Mouse (Mus musculus): ENCODE measurements around the gene Eif2b4. TPM values are rescaled to one million over a fixed set of nuclear protein-coding genes. Genes with fewer than 3 reads are reported as not detected.

Eif2b4 gene
- polyA plus RNA-seq, 1 experiment from 2014 or later: 52.3 TPM

GRCm38 (mm10) chr5:31183678-31184077 is 9.6 kb downstream of the Eif2b4 start:
- ATAC-seq (ENCODE audit: extremely low read depth, insufficient number of reproducible peaks, low FRiP score, low TSS enrichment): no peak
- H3K27ac ChIP-seq (replicated peaks): no peak overlapping the region
- H3K4me1 ChIP-seq: peaks cover 10% of the 10 kb centered on the region
- whole genome bisulfite sequencing: 35% methylated on average over 4 of the region's 4 CpGs
- H3K36me3 ChIP-seq: peaks cover 25% of the 10 kb centered on the region
- no peak overlapping the region for H3K9ac ChIP-seq
- no peak overlapping the region for H3K4me2 ChIP-seq
- no peaks in the 10 kb centered on the region for H3K9me3 ChIP-seq
- H3K27me3 ChIP-seq (replicated peaks): no peaks in the 10 kb centered on the region
- H3K4me3 ChIP-seq: no peak overlapping the region

GRCm38 (mm10) chr5:31181183-31181770 is 12.0 kb downstream of the Eif2b4 start:
- H3K27ac ChIP-seq (replicated peaks): no peak overlapping the region
- WGBS: 90% methylated on average over 9 of the region's 9 CpGs
- ATAC-seq (ENCODE audit: extremely low read depth, insufficient number of reproducible peaks, low FRiP score, low TSS enrichment): no peak
- peak overlapping the region; percentile 84; the same call in 1 of the 2 replicates for H3K4me3 ChIP-seq
- H3K27me3 ChIP-seq (replicated peaks): no peaks in the 10 kb centered on the region
- H3K4me1 ChIP-seq: peaks cover 20% of the 10 kb centered on the region
- H3K9me3 ChIP-seq: no peaks in the 10 kb centered on the region
- peaks cover 10% of the 10 kb centered on the region; the same call in 1 of the 2 replicates for H3K36me3 ChIP-seq
- H3K9ac ChIP-seq: no peak overlapping the region
- H3K4me2 ChIP-seq: peak overlapping the region; percentile 98

GRCm38 (mm10) chr5:31179766-31180630 is 13.2 kb downstream of the Eif2b4 start, which contains the start of the genes Gm29609 and Gtf3c2:
TSS of gene Gm29609 (minus strand) at chr5:31179911.
TSS of gene Gtf3c2 (minus strand) at chr5:31180144.
- no peaks in the 10 kb centered on the region for H3K9me3 ChIP-seq
- WGBS: under 1% methylated on average over 59 of the region's 59 CpGs
- H3K9ac ChIP-seq: peak within 1 kb of the TSS; percentile 92
- H3K4me2 ChIP-seq: peak within 1 kb of the TSS; percentile 98
- H3K4me1 ChIP-seq: peaks cover 20% of the 10 kb centered on the region
- peak; percentile 89 for ATAC-seq (ENCODE audit: extremely low read depth, insufficient number of reproducible peaks, low FRiP score, low TSS enrichment)
- no peaks in the 10 kb centered on the region for H3K27me3 ChIP-seq (replicated peaks)
- peak within 1 kb of the TSS; percentile 97 for H3K27ac ChIP-seq (replicated peaks)
- H3K4me3 ChIP-seq: peak within 1 kb of the TSS; percentile 84
- H3K36me3 ChIP-seq: peaks cover 9% of the 10 kb centered on the region; the same call in 1 of the 2 replicates

- Histone ChIP-seq H3K4me2 (peak overlapping the region; percentile 98), H3K4me1 (peaks cover 20% of the 10 kb centered on the region), H3K36me3 (peaks cover 12% of the 10 kb centered on the region), H3K9ac (peak overlapping the region; percentile 92), H3K27ac (replicated peaks) (peak overlapping the region; percentile 97), H3K27me3 (replicated peaks) (no peaks in the 10 kb centered on the region), H3K4me3 (peak overlapping the region; percentile 84), H3K9me3 (no peaks in the 10 kb centered on the region)
- ATAC-seq (ENCODE audit: extremely low read depth, insufficient number of reproducible peaks, low FRiP score, low TSS enrichment): peak; percentile 29; the same call in 1 of the 2 replicates
- under 1% methylated on average over 25 of the region's 25 CpGs for WGBS
Measured at GRCm38 (mm10) chr5:31179301-31179765, 13.9 kb downstream of the Eif2b4 start.

GRCm38 (mm10) chr5:31168630-31169029 is 24.6 kb downstream of the Eif2b4 start:
- H3K4me3 ChIP-seq: no peak overlapping the region
- H3K4me2 ChIP-seq: no peak overlapping the region
- no peaks in the 10 kb centered on the region for H3K27me3 ChIP-seq (replicated peaks)
- peaks cover 98% of the 10 kb centered on the region for H3K36me3 ChIP-seq
- H3K9me3 ChIP-seq: no peaks in the 10 kb centered on the region
- no peak overlapping the region for H3K27ac ChIP-seq (replicated peaks)
- no peaks in the 10 kb centered on the region for H3K4me1 ChIP-seq
- WGBS: 67% methylated on average over 4 of the region's 4 CpGs
- ATAC-seq (ENCODE audit: extremely low read depth, insufficient number of reproducible peaks, low FRiP score, low TSS enrichment): no peak
- no peak overlapping the region for H3K9ac ChIP-seq

GRCm38 (mm10) chr5:31164878-31165277 is 28.4 kb downstream of the Eif2b4 start:
- ATAC-seq (ENCODE audit: extremely low read depth, insufficient number of reproducible peaks, low FRiP score, low TSS enrichment): no peak
- peaks cover 98% of the 10 kb centered on the region for H3K36me3 ChIP-seq
- 66% methylated on average over 1 of the region's 1 CpGs for WGBS

GRCm38 (mm10) chr5:31162462-31162861 is 30.8 kb downstream of the Eif2b4 start:
- Histone ChIP-seq H3K9ac (no peak overlapping the region), H3K9me3 (no peaks in the 10 kb centered on the region), H3K27me3 (replicated peaks) (no peaks in the 10 kb centered on the region), H3K4me1 (no peaks in the 10 kb centered on the region), H3K27ac (replicated peaks) (no peak overlapping the region), H3K4me2 (no peak overlapping the region), H3K4me3 (no peak overlapping the region), H3K36me3 (peaks cover 98% of the 10 kb centered on the region)
- no peak for ATAC-seq (ENCODE audit: extremely low read depth, insufficient number of reproducible peaks, low FRiP score, low TSS enrichment)

More at GRCm38 (mm10) chr5:31164878-31165277, 28.4 kb downstream of the Eif2b4 start:
- no peak overlapping the region for H3K27ac ChIP-seq (replicated peaks)
- no peaks in the 10 kb centered on the region for H3K27me3 ChIP-seq (replicated peaks)
- H3K9ac ChIP-seq: no peak overlapping the region
- H3K9me3 ChIP-seq: no peaks in the 10 kb centered on the region
- no peak overlapping the region for H3K4me2 ChIP-seq
- no peak overlapping the region for H3K4me3 ChIP-seq
- no peaks in the 10 kb centered on the region for H3K4me1 ChIP-seq

- peak within 1 kb of the TSS; percentile 70 for H3K27ac ChIP-seq (replicated peaks)
- H3K36me3 ChIP-seq: peaks cover 51% of the 10 kb centered on the region
- H3K9me3 ChIP-seq: no peaks in the 10 kb centered on the region
- peak; percentile 91 for ATAC-seq (ENCODE audit: extremely low read depth, insufficient number of reproducible peaks, low FRiP score, low TSS enrichment)
- H3K27me3 ChIP-seq (replicated peaks): no peaks in the 10 kb centered on the region
- peaks cover 22% of the 10 kb centered on the region for H3K4me1 ChIP-seq
- H3K4me2 ChIP-seq: peak within 1 kb of the TSS; percentile 95
- under 1% methylated on average over 19 of the region's 19 CpGs for WGBS
- H3K9ac ChIP-seq: peak within 1 kb of the TSS; percentile 85
- peak within 1 kb of the TSS; percentile 78 for H3K4me3 ChIP-seq
Measured at GRCm38 (mm10) chr5:31154152-31154553, 39.1 kb downstream of the Eif2b4 start, which contains the start of gene Mpv17. TSS of gene Mpv17 (minus strand) at chr5:31154251.

GRCm38 (mm10) chr5:31153516-31154151 is 39.6 kb downstream of the Eif2b4 start:
- Histone ChIP-seq H3K27me3 (replicated peaks) (no peaks in the 10 kb centered on the region), H3K4me2 (peak overlapping the region; percentile 95), H3K36me3 (peaks cover 45% of the 10 kb centered on the region), H3K4me3 (peak overlapping the region; percentile 78), H3K9ac (peak overlapping the region; percentile 85), H3K4me1 (peaks cover 22% of the 10 kb centered on the region), H3K9me3 (no peaks in the 10 kb centered on the region), H3K27ac (replicated peaks) (peak overlapping the region; percentile 70)
- WGBS: 27% methylated on average over 6 of the region's 6 CpGs
- ATAC-seq (ENCODE audit: extremely low read depth, insufficient number of reproducible peaks, low FRiP score, low TSS enrichment): no peak; the same call in 1 of the 2 replicates

- Histone ChIP-seq H3K36me3 (peaks cover 41% of the 10 kb centered on the region), H3K4me1 (peaks cover 22% of the 10 kb centered on the region), H3K9me3 (no peaks in the 10 kb centered on the region), H3K27ac (replicated peaks) (no peak overlapping the region), H3K27me3 (replicated peaks) (no peaks in the 10 kb centered on the region), H3K9ac (0 out of 2 replicates have a peak overlapping the region, but pooled peaks have one; percentile 33), H3K4me3 (no peak overlapping the region), H3K4me2 (no peak overlapping the region)
- 74% methylated on average over 3 of the region's 3 CpGs for WGBS
- no peak for ATAC-seq (ENCODE audit: extremely low read depth, insufficient number of reproducible peaks, low FRiP score, low TSS enrichment)
Measured at GRCm38 (mm10) chr5:31151746-31152145, 41.5 kb downstream of the Eif2b4 start.

GRCm38 (mm10) chr5:31149781-31150180 is 43.4 kb downstream of the Eif2b4 start:
- peaks cover 40% of the 10 kb centered on the region for H3K36me3 ChIP-seq
- no peak for ATAC-seq (ENCODE audit: extremely low read depth, insufficient number of reproducible peaks, low FRiP score, low TSS enrichment)
- H3K4me1 ChIP-seq: peaks cover 19% of the 10 kb centered on the region
- no peak overlapping the region for H3K4me3 ChIP-seq
- H3K9me3 ChIP-seq: no peaks in the 10 kb centered on the region
- no peak overlapping the region for H3K4me2 ChIP-seq
- H3K9ac ChIP-seq: no peak overlapping the region
- WGBS: 76% methylated on average over 4 of the region's 4 CpGs
- H3K27me3 ChIP-seq (replicated peaks): no peaks in the 10 kb centered on the region
- H3K27ac ChIP-seq (replicated peaks): no peak overlapping the region
